Mouse (Mus musculus): ENCODE data around the gene Ccdc171. TPM values are rescaled to one million over a fixed set of nuclear protein-coding genes. Genes with fewer than 3 reads are reported as not detected.

Ccdc171 gene
- total RNA-seq, 1 experiment from 2014 or later: 3.7 TPM

- DNase-seq: no peak
Measured at GRCm38 (mm10) chr4:83794930-83795459, 269.6 kb downstream of the Ccdc171 start.

GRCm38 (mm10) chr4:83797976-83798375 lies 272.6 kb downstream of the Ccdc171 start:
- DNase-seq: no peak

- DNase-seq: no peak
Measured at GRCm38 (mm10) chr4:83798674-83799430, 273.5 kb downstream of the Ccdc171 start.

- DNase-seq: no peak
Measured at GRCm38 (mm10) chr4:83800402-83800801, 275.1 kb downstream of the Ccdc171 start.

- no peak for DNase-seq
Measured at GRCm38 (mm10) chr4:83816925-83817324, 291.6 kb downstream of the Ccdc171 start.

- no peak for DNase-seq
Measured at GRCm38 (mm10) chr4:83829718-83830459, 304.5 kb downstream of the Ccdc171 start.

- DNase-seq: no peak
Measured at GRCm38 (mm10) chr4:83830891-83831880, 305.8 kb downstream of the Ccdc171 start.

- no peak for DNase-seq
Measured at GRCm38 (mm10) chr4:83839077-83839476, 313.7 kb downstream of the Ccdc171 start.

GRCm38 (mm10) chr4:83846304-83846703 lies 321.0 kb downstream of the Ccdc171 start:
- DNase-seq: no peak

GRCm38 (mm10) chr4:83853885-83854284 lies 328.5 kb downstream of the Ccdc171 start:
- no peak for DNase-seq

- DNase-seq: no peak
Measured at GRCm38 (mm10) chr4:83861706-83862105, 336.4 kb downstream of the Ccdc171 start.

- DNase-seq: no peak
Measured at GRCm38 (mm10) chr4:83862295-83862694, 336.9 kb downstream of the Ccdc171 start.

- DNase-seq: no peak
Measured at GRCm38 (mm10) chr4:83876600-83876999, 351.3 kb downstream of the Ccdc171 start.

GRCm38 (mm10) chr4:83878236-83878635 lies 352.9 kb downstream of the Ccdc171 start:
- no peak for DNase-seq

GRCm38 (mm10) chr4:83888459-83889054 lies 363.2 kb downstream of the Ccdc171 start:
- no peak for DNase-seq

- DNase-seq: no peak
Measured at GRCm38 (mm10) chr4:83902081-83902645, 376.8 kb downstream of the Ccdc171 start.

Other genes with a start within 250 kb of the Ccdc171 start
- 16.7 and 19.6 TPM in 2 replicates for gene Ttc39b, start 201.3 kb upstream of the Ccdc171 start, total RNA-seq (2021)
- gene Snapc3, start 107.8 kb upstream of the Ccdc171 start, total RNA-seq (2021): 27.5 and 31.8 TPM in 2 replicates
- 58.7 and 67.3 TPM in 2 replicates for gene Psip1, start 39.1 kb upstream of the Ccdc171 start, total RNA-seq (2021)

Data from adrenal gland, postnatal 25 days (tissue).